Mouse (Mus musculus): ENCODE results near the gene Fat3.

Fat3 gene

DNA sequence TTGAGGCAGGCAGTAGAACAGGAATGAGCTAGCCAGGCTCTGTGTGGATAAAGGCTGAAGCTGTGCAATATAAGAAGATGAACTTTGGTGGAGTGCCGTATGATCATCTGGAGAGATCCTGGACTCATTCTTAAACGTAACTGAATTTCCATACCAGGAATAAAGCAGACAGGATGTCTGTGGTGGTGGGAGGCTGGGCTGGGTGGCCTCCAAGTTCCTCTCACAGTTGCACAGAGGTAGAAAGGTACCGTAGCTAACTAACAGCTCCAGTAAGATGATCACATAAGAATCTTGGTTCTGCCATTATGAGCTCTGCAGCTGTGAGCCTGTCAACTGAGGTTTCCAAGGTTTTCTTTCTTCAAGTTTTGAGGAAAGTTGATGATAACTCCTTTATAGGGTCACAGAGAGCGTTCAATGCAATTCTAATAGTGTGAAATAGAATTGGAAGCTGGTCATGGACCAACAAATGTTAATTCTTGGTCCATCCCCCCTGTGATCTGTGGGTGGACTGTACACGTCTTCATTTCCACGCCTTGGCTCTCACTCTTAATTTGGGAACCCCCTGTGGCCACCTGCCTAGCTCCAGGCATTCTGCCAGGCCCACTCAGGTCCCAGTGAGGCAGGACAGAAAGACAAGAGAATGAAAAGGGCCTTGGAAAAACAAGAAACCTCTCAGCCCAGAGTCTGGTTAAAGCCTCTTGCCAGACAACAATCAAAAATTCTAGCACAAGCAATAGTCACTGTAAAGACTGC lies 547.3 kb downstream of the Fat3 start:
- no peak for DNase-seq (ENCODE audit: low read depth, low spot score)

DNA sequence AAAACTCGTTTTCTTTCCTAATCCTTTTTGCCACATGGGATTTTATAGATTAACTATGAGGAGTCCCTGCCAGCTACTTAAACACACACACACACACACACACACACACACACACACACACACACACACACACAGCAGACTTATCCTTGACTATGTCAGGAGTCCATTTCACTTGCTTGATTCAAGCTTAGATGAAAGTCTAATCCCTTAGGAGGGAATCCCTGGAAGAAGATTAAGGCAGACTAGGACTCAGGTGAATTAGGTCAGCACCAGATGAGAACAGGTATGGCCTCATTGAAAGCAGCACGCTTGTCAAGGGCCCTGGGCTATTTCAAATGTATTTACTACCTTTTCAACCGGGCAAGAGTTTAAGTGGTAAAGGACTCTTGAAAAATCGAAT lies 553.0 kb downstream of the Fat3 start:
- no peak for DNase-seq (ENCODE audit: low read depth, low spot score)

DNA sequence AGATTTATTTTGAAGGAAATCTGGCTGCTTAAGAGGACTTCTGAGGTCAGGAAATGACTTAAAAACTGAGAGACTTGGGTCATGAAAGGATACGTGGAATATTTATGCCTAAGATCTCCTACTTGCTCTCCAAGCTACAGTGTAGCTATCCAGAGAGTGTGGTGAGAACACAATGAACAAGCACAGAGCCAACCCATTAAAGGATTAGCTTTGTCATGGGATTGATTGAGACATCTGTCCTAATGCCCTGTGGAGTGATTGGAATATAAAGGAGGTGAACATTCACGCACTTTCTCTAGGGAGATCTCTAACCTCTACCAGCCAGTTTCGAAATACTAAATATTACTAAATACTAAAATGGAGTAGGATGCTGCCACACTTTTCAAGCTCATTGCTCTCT lies 556.9 kb downstream of the Fat3 start:
- no peak for DNase-seq (ENCODE audit: low read depth, low spot score)

DNA sequence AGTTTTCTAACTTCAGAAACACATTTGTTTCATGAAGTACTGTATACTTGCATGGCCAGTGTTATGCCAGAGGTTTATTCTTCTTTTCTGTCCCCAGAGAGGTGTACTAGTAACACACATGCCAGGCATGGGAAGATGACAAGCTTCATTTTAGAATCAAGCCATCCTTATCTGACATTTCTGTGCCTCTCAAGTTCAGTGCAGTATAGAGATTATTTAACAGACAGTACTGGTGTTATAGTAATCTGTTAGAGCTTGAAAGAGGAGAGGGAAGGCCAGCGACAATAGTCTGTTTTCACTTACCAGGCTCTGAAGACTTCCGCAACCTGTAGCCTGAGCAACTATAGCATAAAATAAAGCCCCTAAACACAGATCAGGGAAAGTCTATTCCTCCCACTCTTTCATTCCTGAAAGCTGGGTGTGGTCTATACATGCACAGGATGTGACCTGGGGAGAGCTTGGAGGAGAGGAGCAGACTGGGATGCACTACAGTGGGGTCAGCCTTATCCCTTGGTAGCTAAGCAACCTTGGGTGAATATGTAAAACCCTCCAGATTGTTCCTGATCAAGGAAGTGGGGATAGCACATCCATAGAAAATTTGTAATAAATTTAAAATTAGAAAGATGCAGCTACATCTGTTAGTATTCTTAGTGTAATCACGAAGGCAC lies 557.5 kb downstream of the Fat3 start:
- no peak for DNase-seq (ENCODE audit: low read depth, low spot score)

DNA sequence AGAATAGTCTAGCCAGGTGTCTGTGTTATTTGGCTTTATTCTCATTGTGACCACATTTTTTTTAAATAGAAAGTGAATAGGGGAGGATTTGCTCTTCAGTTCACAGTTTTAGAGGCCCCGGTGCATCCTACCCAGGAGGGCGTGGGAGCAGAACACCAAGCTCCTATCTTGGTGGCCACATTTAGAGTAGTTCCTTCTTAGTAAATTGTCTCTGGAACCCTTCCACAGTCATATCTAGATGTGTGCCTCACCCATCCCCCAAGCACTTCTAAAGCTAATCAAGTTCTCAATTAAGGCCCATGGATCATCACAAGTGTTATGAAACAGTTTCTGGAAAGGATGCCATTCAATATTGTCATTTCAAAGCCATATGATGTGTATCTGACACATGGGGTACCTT lies 559.3 kb downstream of the Fat3 start:
- no peak for DNase-seq (ENCODE audit: low read depth, low spot score)

DNA sequence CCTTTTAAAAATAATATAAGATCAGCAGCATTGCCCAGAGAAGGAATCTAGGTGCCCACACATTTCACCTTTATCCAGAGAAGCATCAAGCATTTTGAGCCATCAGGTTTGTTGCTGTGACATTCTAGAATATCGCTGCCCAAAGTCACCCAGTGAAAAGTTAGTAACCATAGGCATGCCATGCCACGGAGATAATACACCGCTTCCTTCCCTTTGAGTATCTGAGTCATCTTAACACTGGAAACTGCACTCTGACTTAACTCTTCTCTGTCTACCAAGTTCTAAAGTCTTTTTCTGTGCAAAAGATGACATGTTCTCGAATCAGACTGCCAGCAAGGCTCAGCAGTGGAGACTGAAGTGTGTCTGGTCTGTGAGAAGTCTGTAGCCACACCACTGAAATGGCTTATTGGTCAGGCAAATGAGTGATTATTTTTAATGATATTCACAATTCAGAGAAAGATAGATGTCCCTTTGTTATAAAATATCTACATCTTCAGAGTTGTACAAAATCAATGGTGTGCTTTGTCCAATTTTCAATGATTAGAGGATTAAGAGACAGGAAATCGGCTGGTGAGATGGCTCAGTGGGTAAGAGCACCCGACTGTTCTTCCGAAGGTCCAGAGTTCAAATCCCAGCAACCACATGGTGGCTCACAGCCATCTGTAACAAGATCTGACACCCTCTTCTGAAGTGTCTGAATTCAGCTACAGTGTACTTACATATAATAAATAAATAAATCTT lies 560.0 kb downstream of the Fat3 start:
- no peak for DNase-seq (ENCODE audit: low read depth, low spot score)

DNA sequence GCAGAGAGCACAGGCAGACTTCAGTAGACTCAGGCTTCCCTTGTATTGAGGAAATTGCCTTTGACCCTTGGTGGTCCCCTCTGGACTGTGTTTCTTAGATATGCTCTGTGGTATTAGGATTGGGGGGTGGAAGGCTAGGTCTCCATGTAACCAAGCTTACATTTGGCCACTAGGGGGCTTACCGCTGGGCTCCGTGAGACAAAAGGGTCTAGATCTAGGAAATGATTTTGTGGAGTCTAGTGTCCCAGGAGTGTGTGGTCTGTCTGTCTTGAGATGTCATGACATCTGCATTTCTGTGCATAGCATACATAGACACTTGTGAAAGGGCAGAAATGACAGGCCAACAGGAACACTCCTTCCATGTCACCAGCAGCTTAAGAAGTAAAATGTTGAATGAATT lies 561.5 kb downstream of the Fat3 start:
- no peak for DNase-seq (ENCODE audit: low read depth, low spot score)

DNA sequence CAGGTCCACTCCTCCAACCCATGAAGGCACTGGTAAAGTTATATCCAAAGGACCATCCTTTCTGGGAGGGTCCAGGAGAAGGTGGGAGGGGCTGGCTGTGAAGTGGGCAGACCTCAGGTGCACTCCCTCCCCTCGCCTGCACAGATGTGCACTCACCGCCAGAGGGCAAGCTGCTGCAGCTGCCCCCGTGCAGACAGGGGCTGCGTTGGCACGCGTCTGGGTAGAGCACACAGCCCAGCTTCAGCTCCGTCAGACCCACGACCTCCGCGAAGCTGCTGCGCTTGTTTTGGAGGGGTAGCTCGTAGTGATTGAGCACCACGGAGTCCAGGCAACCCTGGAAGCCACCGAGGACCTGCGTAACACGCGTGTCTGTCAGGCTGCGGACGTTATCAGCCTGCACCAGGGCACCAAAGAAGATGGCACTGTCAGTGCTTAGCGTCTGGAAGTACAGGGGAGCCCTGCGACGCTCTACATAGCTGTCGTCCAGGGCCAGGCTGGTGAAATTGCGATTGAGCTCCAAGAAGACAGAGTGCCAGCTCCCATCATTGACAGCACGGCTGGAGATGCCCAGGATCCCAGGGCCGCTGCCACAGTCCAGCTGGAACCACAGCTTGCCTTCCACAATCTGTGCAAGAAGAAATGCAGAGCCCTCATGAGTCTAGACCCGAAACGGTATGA lies 563.1 kb downstream of the Fat3 start:
- DNase-seq (ENCODE audit: low read depth, low spot score): no peak

DNA sequence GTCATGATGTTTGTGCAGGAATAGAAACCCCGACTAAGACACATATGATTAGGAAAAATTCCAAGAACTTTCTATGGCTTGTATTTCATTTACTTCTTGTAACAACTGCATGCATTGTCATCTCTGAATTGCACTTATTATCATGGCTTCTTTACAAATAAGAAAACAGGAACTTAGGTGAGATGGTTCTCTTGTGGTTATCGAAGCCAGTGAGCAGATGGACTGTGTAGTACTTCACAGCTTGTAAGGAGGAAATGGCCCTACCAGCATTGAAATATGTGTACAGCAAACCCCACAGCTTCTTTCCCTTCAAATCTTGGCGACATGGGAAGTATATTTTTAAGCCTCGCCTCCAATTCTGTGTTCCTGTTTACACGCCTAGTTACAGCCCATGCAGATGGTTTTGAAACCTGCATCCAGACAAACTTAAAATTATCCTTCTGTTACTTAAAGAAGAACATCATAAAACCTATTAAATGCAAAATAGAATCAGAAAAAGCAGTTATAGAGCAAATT lies 570.1 kb downstream of the Fat3 start:
- no peak for DNase-seq (ENCODE audit: low read depth, low spot score)

DNA sequence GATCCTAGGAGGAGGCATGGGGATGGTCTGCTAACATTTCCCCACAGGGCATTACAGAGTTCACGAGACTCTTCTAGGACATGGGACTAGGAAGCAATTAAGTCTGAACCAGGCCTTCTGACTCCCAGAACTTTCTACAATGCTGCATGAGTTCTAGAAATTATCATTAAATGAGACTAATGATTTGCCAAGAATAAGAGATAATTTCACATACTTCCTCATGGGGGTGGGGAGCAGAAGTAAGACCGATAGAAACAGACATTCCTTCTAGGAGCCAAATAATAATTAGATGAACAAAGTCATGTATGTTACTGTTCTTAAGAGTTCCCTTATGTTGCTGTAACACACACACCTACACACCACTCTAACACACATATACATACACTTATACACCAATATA lies 572.8 kb downstream of the Fat3 start:
- no peak for DNase-seq (ENCODE audit: low read depth, low spot score)

DNA sequence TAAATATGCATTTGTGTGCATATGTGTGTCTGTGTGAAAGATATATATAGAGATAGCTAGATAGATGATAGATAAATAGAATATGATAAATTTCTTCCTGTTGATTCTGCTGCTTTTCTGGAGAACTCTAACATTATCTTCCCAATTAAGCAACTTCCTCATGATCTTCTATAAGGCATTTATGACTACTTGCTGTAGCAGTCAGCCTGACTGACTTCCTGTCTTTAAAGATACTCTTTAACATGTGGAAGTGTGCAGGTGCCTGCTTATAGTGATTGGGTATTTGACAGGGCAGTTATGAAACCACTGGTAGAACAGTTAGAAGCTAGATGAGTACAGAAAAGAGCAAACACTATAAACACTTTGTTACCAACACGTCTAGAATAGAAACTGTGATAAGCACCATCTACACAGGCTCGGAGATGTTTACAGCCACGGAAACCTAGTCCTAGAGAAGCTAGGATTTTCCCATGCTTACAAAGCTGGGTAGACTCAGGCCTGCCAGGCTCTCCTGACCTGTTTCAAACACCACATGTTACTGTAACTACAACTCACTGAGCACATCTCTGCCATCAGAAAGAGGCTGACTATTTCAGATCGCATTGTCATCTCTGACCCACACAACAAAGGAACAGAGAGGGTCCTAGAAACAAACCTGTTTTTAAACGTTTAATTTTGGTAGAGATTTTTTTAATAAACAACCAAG lies 573.6 kb downstream of the Fat3 start:
- no peak for DNase-seq (ENCODE audit: low read depth, low spot score)

DNA sequence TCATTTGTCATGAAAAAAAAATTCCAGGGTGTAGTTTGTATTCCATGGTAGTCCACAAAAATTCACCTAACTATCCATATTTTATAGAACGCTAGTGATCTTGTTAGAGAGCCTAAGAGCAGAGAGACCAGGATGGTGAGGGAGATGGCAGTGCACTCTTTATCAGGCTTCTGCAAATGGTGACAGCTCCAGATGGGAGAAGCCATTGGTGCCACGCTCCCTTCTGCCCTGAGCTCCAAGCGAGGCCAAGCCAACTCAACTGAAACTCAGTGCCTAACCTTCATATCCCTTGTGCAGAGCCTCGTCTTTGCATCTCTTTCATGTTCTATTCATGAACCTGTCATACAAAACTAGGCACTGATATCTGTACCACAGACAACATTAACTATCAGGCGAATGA lies 575.8 kb downstream of the Fat3 start:
- DNase-seq (ENCODE audit: low read depth, low spot score): no peak

DNA sequence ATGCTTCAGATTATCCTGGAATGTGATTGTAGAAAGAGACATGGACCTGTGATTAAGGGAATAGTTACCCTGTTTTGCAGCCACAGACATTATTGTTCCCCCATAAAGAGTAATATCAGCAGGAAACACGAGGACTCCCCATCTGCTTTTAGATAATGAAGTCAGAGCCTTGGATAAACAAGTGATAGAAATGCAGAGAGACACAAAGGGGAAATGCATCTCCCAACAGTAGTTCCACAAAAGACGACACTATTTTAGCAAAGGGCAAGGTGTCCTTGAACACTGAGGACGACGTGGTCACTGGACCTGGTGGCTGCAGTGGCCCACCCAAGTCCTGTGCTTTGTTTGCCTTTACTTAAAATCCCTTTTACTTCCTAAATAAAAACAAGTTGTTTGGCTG lies 580.8 kb downstream of the Fat3 start:
- no peak for DNase-seq (ENCODE audit: low read depth, low spot score)

DNA sequence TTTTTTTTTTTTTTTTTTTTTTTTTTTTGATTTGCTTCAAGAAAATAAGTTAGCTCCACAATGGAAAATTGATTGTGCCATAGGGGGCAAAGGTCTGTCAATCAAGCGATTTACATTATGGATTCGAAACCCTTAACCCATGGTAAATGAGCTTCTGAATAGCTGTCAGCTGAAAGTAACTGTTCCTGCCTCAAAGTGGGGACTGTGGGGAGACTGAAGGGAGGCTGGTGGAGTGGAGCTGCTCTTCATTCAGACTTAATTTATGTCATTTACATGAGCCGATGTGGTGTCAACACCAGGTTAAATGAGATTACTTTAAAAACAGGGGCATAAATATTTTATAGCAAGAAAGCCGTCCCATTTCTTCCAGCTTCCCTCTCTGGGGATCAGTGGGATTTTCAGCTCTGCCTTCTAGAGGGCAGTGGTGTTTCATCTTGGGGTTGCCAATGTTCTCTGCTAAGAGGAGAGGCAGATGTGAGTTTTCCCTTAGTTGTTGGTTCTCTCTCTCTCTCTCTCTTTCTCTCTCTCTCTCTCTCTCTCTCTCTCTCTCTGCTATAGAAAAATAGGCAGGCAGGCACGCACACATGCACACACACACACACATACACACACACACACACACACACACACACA lies 581.6 kb downstream of the Fat3 start:
- DNase-seq (ENCODE audit: low read depth, low spot score): no peak

DNA sequence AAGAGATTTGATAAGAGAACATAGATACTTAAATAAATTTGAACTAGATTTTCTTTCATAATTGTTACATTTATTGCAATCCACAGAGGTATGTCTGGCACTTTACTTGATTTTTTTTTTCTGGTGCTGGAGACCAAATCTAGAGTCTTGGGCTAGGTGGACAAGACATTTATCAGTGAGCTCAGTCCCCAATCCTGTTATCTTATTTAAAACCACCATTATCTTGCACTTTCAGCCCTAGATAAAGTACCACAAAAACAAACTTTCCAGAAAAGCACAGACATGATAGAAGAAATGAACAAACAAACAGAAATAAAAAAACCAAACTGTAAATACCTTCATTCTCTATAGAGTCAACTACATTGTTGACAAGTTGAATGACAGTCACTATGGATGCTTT lies 584.5 kb downstream of the Fat3 start:
- no peak for DNase-seq (ENCODE audit: low read depth, low spot score)

DNA sequence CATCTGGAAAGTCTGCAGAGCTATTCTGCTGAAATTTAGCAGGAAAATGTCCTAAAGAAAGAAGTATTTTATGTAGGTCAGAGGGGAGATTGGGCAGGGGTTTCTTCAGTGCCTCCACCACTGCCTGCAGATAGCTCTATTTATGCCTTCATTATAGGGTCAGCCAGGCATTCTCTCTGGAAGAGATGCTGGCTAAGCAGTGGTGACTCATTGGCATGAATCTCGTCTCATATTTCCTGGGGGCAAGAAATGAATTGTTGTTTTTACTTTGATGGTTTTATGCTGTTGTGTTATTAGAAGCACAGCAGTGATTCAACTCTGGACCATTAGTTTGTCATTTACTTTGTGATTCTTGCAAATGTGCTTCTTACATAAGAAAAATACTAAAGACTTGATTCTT lies 588.4 kb downstream of the Fat3 start:
- no peak for DNase-seq (ENCODE audit: low read depth, low spot score)

DNA sequence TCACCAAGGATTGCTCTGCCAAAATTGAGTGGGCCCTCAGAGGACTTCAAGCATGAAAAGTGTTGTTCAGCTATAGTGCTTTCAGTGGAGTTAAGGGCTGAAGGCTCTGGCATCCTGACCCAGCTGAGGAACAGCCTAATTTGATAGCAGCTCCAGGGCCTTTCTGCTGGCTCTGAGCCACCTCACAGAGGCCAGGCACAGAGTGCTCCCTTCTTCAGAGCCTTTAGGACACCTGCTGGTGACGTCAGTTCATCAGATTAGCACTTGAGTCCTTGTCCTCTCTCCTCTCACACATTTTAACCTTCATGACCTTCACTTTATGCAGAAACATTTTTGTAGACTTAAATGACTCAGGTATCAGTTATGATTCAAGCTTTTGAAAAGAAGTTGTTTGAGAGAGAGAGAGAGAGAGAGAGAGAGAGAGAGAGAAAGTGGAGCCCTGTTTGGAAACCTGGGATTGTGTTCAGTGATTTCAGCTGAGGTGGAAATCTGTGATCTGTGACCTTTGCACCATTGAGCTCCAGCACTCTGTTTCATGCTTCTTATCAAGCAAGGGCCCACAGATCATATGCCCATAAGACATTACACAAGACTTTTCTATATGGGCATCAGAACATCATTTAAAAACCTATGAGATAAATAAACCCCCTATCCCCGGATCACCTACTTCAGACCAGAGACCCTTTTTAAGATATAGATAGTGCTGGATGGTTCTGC lies 591.5 kb downstream of the Fat3 start:
- DNase-seq (ENCODE audit: low read depth, low spot score): no peak

DNA sequence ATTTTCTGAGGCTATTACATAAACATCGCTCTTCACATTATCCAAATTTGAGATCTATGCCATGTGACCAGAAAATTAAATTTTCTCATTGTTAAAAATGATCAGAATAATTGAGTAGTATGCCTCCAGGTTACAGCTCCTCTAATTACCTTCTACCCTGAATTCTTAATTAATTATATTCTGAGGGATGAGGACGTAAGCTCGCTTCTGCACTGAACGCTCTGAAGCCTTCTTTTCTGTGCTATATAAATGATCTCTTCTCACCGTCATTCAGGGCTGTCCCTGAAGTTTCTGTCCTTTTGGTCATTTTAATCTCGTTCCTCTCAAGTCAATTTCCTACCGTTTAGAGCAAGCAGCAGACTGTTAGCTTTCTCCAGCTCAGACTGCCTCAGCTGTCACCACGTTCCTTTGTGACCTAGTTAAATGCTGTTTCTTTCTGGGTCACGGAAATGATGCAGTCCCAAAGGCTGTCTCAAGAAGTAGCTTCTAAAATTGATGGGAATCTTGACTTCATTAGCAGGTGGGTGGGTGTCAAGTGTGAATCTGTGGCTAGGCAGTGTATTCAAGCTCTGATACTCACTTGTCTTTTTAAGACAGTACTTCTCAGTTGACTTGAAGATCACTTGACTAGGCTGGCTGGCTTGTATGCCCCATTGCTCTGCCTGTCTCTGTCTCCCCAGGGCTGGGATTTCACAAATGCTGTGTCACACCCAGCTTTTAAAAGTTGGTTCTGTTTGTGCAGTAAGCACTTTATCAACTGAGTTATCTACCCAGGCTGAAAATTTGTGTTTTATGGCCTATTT lies 596.9 kb downstream of the Fat3 start:
- no peak for DNase-seq (ENCODE audit: low read depth, low spot score)

DNA sequence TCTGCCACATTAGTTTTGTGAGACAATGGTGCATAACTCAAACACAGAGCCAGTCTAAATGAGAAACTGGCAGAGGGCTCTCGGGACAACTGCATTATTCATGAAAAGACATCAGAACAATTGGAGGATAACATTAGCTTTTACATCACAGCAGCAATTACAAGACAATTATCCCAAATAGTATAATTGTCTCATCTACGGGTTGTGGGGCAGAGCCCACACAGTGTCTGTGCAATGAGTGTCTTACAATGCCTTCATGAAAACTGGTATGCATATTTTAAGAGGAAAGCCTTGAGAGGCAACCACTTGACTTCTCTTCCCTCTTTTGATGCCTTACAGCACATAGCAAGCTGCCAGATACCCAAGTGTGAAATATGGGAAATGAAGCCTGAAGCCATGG lies 603.0 kb downstream of the Fat3 start:
- no peak for DNase-seq (ENCODE audit: low read depth, low spot score)

Data from c-Kit-negative CD71-positive TER-119-positive erythroid progenitor cells, embryonic 14.5 days (primary cell).